Mouse (Mus musculus): ENCODE results near the gene Carns1. TPM values are rescaled to one million over a fixed set of nuclear protein-coding genes. Genes with fewer than 3 reads are reported as not detected.
"Not testable (repeated sequence)": the region's sequence is repeated elsewhere in the genome, so short reads cannot be mapped to it uniquely, and the experiment has no call there.

Gene Carns1
- polyA plus RNA-seq, 1 experiment from 2014 or later, result 4.4 TPM

DNA sequence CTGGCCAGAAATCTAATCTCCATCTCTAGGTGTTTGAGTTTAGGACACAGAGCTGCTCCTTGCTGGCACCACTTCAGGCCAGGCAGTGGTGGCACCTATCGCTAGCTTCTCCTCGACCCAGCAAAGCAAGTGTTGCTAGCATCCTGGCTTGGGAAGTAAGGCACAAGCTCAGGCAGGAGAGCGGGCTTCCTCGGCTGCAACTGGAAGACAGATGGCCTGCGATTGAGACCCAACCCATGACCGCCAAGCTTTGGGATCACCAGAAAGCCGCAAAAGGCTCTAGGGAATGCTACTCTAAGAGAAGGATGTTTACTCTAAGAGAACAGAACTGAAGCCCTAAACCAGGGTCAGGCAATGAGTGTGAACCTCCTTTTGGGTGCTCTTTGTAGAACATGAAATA, 45.8 kb downstream of the Carns1 start:
- no peak for DNase-seq (ENCODE audit: low spot score)
- H3K27ac ChIP-seq (replicated peaks), result no peak overlapping the region
- 93% methylated on average over 7 of the region's 7 CpGs for WGBS
- H3K4me3 ChIP-seq, result no peak overlapping the region
- H3K4me1 ChIP-seq, result peaks cover 28% of the 10 kb centered on the region
- peaks cover 65% of the 10 kb centered on the region for H3K36me3 ChIP-seq (replicated peaks)
- no peaks in the 10 kb centered on the region for H3K9me3 ChIP-seq
- no peaks in the 10 kb centered on the region for H3K27me3 ChIP-seq (replicated peaks; ENCODE audit: low read depth, poor library complexity, severe bottlenecking)

DNA sequence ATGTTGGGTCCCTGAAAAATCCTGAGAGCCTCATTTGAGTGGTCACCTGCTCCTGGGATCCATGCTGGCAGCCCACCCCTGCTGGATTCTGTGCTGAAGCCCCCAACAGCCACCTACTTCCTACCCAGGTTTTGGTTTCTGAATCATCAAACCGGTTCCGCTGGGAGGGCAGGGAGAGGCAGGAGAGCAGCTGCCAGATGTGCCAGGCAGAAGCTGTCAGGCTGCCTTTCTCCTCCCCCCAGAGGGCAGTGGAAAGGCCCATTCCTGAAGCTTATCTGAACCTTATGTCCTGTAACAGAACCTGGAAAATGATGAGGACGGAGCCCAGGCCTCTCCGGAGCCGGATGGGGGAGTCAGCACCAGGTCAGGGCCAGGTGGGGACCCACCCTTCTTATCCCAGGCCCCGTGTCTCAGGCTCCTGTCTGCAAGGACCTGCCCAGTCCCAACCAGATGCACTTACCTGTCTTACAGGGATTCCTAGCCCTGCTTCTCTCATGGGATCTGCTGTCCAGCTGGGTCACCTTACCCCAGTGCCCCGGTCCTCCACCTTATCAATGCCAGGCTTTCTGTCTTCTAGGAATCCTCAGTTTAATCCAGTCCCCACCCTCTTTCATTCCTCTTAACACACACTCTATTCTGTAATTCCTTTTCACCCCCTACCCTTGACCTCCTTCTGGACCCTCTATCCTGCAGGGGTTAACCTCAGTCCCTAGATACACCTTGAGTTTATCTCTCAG, 48.4 kb downstream of the Carns1 start:
- H3K4me3 ChIP-seq, result peak overlapping the region; percentile 74
- peaks cover 31% of the 10 kb centered on the region for H3K4me1 ChIP-seq
- peak; percentile 22 for DNase-seq (ENCODE audit: low spot score)
- H3K9me3 ChIP-seq, result no peaks in the 10 kb centered on the region
- peaks cover 47% of the 10 kb centered on the region for H3K36me3 ChIP-seq (replicated peaks)
- H3K27me3 ChIP-seq (replicated peaks; ENCODE audit: low read depth, poor library complexity, severe bottlenecking), result no peaks in the 10 kb centered on the region
- 62% methylated on average over 7 of the region's 7 CpGs for WGBS
- H3K27ac ChIP-seq (replicated peaks), result peak overlapping the region; percentile 86; the same call in 1 of the 2 replicates

DNA sequence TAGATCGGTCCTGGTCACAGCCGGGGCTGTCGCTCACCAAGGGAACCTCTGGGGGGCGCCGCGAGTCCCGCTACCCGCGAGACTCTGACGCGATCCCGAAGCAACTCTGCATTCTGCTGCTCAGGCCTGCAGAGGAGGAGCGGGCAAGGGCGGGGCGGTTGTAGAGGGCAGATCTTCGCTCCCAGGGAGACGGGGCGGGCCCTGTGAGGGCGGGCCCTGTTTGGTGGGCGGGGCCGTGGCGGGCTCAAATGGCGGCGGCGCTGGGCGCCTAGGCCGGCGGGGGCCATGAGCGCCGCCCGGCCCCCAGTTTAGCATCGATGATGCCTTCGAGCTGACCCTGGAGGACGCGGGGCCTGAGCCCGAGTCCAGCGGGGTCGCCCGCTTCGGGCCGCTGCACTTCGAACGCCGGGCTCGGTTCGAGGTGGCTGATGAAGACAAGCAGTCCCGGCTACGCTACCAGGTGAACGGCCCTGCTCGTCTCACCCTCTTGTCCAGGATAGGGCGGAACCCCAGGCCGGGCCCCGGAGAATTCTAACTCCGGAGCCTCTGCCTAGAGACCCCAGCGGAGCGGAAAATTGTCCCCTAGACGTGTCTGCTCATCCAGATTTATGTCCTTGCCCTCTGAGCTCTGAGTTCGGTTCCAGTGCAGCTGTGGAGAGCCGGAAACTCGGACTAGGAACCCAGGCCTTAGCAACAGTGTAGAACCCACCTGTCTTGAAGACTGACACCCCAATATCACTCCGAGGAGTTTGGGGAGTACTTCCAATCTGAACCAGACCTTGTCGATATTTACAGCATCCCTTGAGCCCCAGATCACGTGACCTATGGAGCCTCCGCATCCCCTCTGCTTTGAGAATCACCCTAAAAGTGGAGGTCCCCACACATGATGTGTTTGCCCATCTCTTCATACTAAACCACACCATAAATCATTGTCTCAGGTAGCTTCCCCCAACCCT, 49.3 kb downstream of the Carns1 start, which contains the start of gene Aip:
Aip (minus strand) TSS at position 118 of the 956 bp plus-strand sequence.
- Histone ChIP-seq H3K27me3 (replicated peaks; ENCODE audit: low read depth, poor library complexity, severe bottlenecking) (no peaks in the 10 kb centered on the region), H3K36me3 (replicated peaks) (peaks cover 38% of the 10 kb centered on the region), H3K27ac (replicated peaks) (peak within 1 kb of the TSS; percentile 86), H3K9me3 (no peaks in the 10 kb centered on the region), H3K4me3 (peak within 1 kb of the TSS; percentile 74), H3K4me1 (peaks cover 32% of the 10 kb centered on the region)
- WGBS, result 1% methylated on average over 64 of the region's 64 CpGs
- peak; percentile 99 for DNase-seq (ENCODE audit: low spot score)

DNA sequence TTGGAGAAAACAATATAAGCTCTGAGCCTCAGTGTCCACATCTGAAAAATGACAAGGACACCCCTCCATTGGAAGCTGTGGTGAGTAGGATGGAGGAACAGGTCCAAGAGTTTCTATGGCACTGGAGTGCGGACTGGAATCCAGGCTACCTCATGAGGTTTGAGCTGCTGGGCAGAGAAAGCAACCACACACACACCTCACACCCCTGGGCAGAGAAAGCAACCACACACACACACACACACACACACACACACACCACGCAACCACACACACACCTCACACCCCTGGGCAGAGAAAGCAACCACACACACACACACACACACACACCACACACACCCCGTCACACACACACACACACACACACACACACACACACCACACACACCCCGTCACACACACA, 50.0 kb downstream of the Carns1 start:
- WGBS, result 20% methylated on average over 4 of the region's 4 CpGs
- H3K9me3 ChIP-seq; H3K27me3 ChIP-seq (replicated peaks; ENCODE audit: low read depth, poor library complexity, severe bottlenecking): not testable (repeated sequence)
- Histone ChIP-seq H3K4me3 (peak overlapping the region; percentile 74), H3K36me3 (replicated peaks) (peaks cover 30% of the 10 kb centered on the region), H3K27ac (replicated peaks) (peak overlapping the region; percentile 86), H3K4me1 (peaks cover 39% of the 10 kb centered on the region)
- peak; percentile 17 for DNase-seq (ENCODE audit: low spot score)

DNA sequence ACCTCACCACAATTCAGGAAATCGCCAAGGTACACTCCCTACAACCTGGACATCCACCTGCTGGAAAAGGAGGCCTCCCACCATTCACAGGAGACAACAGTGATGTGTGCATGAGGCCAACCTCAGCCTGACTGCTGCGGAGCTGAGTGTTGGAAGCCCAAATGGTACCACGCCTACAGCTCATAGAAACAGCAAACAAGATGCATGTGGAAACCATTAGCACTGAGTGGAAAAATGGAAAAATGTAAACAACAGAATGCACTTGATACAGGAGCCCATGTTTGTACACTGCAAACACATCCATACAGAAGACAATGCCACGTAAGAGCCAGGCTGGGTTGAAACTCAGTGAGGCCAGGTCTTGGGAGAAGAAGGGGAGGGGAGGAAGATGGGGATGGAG, 50.8 kb downstream of the Carns1 start:
- 77% methylated on average over 4 of the region's 4 CpGs for WGBS
- Histone ChIP-seq H3K36me3 (replicated peaks) (peaks cover 22% of the 10 kb centered on the region), H3K9me3 (no peaks in the 10 kb centered on the region), H3K4me1 (peaks cover 43% of the 10 kb centered on the region), H3K4me3 (no peak overlapping the region), H3K27me3 (replicated peaks; ENCODE audit: low read depth, poor library complexity, severe bottlenecking) (no peaks in the 10 kb centered on the region), H3K27ac (replicated peaks) (no peak overlapping the region)
- no peak for DNase-seq (ENCODE audit: low spot score)

DNA sequence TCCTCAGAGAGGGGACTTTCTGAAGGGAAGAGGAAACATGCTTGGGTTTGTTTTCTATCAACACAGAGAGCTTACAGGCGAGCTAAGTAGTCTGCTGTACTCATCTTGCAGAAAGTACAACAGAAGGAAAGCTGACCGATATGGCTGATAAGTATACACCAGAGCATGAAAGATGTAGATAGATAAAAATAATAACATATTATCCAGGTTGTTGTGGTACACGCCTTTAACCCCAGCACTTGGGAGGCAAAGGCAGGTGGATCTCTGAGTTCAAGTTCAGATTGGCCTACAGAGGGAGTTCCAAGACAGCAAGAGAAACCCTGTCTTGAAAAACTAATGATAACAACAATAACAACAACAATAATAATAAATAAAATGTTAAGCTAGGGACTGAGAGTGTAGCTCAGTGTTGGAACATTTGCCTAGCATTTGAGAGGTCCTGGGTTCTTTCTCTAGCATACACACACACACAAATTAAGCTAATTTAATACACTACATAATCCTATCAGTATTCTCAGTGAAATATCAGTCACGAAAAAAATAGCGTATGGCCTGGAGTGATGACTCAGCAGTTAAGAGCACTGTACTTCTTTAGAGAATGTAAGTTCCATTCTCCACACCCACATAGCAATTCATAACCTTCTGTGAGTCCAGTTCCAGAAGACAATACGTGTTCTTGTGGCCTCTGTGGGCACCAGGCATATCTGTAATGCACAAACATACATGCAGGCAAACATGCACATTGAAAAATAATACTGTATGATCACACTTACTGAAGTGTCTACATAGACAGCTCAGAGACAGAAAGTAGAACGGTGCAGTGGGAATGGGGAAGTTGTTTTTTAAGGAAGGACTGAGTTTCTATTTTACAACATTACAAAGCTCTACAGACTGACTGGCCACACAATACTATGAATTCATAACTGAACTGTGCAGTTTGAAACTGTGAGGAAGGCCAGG, 52.6 kb downstream of the Carns1 start:
- Histone ChIP-seq H3K36me3 (replicated peaks) (peaks cover 15% of the 10 kb centered on the region), H3K27ac (replicated peaks) (no peak overlapping the region), H3K4me1 (peaks cover 42% of the 10 kb centered on the region), H3K9me3 (no peaks in the 10 kb centered on the region), H3K4me3 (no peak overlapping the region), H3K27me3 (replicated peaks; ENCODE audit: low read depth, poor library complexity, severe bottlenecking) (no peaks in the 10 kb centered on the region)
- WGBS, result 84% methylated on average over 7 of the region's 7 CpGs
- DNase-seq (ENCODE audit: low spot score), result no peak

DNA sequence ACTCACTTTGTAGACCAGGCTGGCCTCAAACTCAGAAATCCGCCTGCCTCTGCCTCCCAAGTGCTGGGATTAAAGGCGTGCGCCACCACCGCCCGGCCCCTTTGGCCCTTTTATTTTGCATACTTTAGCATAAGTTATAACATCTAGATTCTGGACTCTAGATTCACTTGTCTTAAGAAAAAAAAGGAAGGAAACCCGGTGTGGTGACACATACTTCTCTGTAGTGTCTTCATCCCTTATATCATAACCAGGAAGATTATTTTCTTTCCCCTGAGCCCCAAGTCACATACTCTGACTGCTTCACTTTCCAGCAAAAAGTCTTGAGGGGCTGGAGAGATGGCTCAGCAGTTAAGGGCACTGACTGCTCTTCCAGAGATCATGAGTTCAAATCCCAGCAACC, 53.4 kb downstream of the Carns1 start:
- peak overlapping the region; percentile 63; the same call in 1 of the 2 replicates for H3K4me3 ChIP-seq
- H3K36me3 ChIP-seq (replicated peaks), result peaks cover 18% of the 10 kb centered on the region
- H3K27me3 ChIP-seq (replicated peaks; ENCODE audit: low read depth, poor library complexity, severe bottlenecking); H3K9me3 ChIP-seq; DNase-seq (ENCODE audit: low spot score): not testable (repeated sequence)
- peaks cover 35% of the 10 kb centered on the region for H3K4me1 ChIP-seq
- 59% methylated on average over 6 of the region's 6 CpGs for WGBS
- peak overlapping the region; percentile 92; the same call in 1 of the 2 replicates for H3K27ac ChIP-seq (replicated peaks)

DNA sequence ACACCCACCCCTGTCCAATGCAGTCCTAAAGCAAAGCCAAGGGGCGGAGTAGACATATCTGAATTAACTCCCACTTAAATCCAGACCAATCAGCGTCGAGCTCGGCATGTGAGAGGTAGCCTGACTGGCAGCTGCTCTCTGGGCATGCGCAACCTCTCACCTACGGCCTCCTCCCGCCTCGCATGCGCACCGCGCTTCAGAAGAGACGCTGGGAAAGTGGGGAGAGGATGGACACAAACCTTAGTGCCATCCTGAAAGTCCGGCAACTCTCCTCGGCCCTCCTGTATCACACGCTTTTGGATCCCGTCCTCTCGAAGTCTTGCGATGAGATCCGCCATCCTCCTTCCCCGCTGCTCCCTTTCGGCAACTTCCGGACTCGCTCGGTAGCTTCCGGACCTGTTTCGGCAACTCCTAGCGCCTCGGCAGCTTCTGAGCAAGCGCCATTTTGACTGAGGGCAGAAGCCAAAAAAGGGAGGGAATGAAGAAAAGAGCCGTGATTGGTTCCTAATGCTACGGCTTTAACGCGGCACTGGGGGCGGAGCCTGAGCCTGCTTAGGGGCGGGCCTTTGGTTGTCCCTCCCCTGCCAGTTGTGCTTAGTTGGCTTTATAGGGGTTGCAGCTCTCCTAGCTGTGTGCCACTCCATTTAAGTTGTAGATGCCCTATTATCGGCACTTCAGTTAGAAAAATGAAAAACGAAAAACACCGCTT, 54.0 kb downstream of the Carns1 start:
- Histone ChIP-seq H3K27me3 (replicated peaks; ENCODE audit: low read depth, poor library complexity, severe bottlenecking) (no peaks in the 10 kb centered on the region), H3K27ac (replicated peaks) (peak overlapping the region; percentile 92), H3K36me3 (replicated peaks) (peaks cover 25% of the 10 kb centered on the region), H3K4me1 (peaks cover 28% of the 10 kb centered on the region), H3K9me3 (no peaks in the 10 kb centered on the region), H3K4me3 (peak overlapping the region; percentile 63)
- WGBS, result 3% methylated on average over 38 of the region's 38 CpGs
- DNase-seq (ENCODE audit: low spot score), result peak; percentile 96

DNA sequence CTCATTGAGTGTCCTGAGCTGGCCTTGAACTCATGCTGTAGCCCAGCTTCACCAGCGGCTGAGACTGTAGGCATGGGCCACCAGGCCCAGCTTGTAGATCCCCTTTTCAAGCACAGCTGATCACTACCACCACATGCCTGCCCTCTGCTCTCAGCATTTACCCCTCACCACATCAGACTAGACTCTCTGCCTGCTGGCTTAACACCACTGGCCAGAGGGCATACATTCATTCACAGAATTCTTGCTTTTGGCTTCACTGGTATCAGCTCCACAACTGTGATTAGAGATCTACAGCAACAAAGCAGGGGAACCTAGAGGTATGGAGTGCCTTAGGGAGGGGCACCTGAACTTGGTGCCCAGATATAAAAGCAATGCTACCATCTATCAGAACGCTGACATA, 54.8 kb downstream of the Carns1 start:
- DNase-seq (ENCODE audit: low spot score), result no peak
- Histone ChIP-seq H3K4me3 (peak overlapping the region; percentile 63), H3K4me1 (peaks cover 24% of the 10 kb centered on the region), H3K9me3 (no peaks in the 10 kb centered on the region), H3K27ac (replicated peaks) (no peak overlapping the region), H3K27me3 (replicated peaks; ENCODE audit: low read depth, poor library complexity, severe bottlenecking) (no peaks in the 10 kb centered on the region), H3K36me3 (replicated peaks) (peaks cover 32% of the 10 kb centered on the region)
- 96% methylated on average over 2 of the region's 2 CpGs for WGBS

DNA sequence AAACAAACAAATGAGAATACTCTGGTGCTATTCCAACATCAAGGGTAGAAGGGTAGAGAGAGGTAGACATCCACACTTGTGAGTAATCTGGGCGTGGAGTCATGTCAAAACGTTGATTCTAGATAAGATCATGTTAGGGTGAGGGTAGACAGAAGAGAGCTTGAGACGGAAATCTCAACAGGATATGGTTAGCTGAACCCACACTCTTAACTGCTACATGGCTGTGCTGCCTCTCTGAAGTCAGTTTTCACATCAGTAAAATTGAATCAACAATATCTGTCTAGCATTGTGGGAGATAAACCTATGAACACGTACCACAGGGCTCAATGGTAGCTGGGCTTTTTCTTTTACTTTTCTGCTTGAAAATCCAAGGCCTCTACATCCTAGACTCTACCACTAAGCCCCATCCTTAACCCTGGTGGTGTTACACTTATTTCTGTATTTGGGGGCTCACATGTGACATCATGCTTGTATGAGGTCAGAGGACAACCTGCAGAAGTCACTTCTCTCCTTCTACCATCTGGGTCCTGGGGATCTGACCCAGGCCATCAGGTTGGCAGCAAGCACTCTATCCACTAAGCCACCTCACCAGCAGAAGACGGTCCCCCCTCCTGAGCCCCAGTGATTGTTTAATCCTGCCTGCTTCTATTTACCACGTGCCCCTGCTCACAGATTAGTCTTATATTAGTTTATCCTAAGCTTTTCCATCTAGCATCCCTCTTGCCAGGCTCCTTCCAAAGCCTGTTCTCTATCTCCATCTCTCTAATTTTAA, 55.4 kb downstream of the Carns1 start:
- 88% methylated on average over 6 of the region's 6 CpGs for WGBS
- no peak for DNase-seq (ENCODE audit: low spot score)
- peaks cover 38% of the 10 kb centered on the region for H3K36me3 ChIP-seq (replicated peaks)
- H3K9me3 ChIP-seq, result no peaks in the 10 kb centered on the region
- H3K27me3 ChIP-seq (replicated peaks; ENCODE audit: low read depth, poor library complexity, severe bottlenecking), result no peaks in the 10 kb centered on the region
- H3K27ac ChIP-seq (replicated peaks), result no peak overlapping the region
- peak overlapping the region; percentile 63; the same call in 1 of the 2 replicates for H3K4me3 ChIP-seq
- peaks cover 19% of the 10 kb centered on the region for H3K4me1 ChIP-seq

DNA sequence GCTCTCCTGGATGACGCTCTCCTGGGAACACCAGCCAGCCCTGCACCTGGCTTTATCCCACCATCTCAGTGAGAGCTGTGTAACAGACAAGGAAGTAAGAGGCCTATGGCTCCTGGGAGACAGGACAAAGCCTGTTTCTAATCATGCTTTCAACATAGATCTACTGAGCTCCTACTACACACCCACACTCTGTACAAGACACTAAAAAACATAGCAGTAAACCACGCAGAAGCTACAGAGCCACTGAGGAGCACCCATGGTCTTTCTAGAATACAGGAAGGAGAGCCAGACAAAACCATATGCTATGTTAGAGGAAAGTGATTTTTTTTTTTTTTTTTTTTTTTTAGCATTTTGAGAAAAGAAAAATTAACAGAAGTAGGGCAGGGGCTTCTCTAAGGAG, 56.9 kb downstream of the Carns1 start:
- WGBS, result 95% methylated on average over 2 of the region's 2 CpGs
- no peak overlapping the region for H3K4me3 ChIP-seq
- no peak overlapping the region for H3K27ac ChIP-seq (replicated peaks)
- H3K27me3 ChIP-seq (replicated peaks; ENCODE audit: low read depth, poor library complexity, severe bottlenecking), result no peaks in the 10 kb centered on the region
- H3K4me1 ChIP-seq, result peaks cover 26% of the 10 kb centered on the region
- DNase-seq (ENCODE audit: low spot score), result no peak
- no peaks in the 10 kb centered on the region for H3K9me3 ChIP-seq
- H3K36me3 ChIP-seq (replicated peaks), result peaks cover 54% of the 10 kb centered on the region

Measured in embryonic facial prominence, embryonic 10.5 days (tissue).